In genomic region chr14:89357050-89357749, GRCm38 (mm10) we compare ENCODE assay signal across 19 mouse cellular contexts.
A peak's percentile ranks its signal among the peaks of the same experiment; 100 is the strongest.
DNase-seq lines count a peak whose midpoint lies in the region; ATAC-seq and TF ChIP-seq lines count a peak whose summit lies in the region.
"Had no signal": no experiment of that assay in that cellular context is flagged by ENCODE, and none has a peak within 500 bp of the region (broad histone marks: within the 10 kb centered on the region; RNA-seq: fewer than 3 reads in every experiment).

No protein-coding gene starts in this region.

- no peak for TF ChIP-seq CTCF in layer of hippocampus, adult 2 months (conservative IDR thresholded peaks at IDR 0.05)

- H3K27ac ChIP-seq in layer of hippocampus, adult 2 months, result no peak overlapping the region
- H3K27ac ChIP-seq in hindbrain, embryonic 15.5 days (replicated peaks), result peak overlapping the region; percentile 25; the same call in 1 of the 2 replicates
- H3K27ac ChIP-seq in neural tube, embryonic 15.5 days (replicated peaks), result 0 out of 2 replicates have a peak overlapping the region, but pooled peaks have one; percentile 8
- H3K27ac ChIP-seq: heart, embryonic 10.5 days; left cerebral cortex, adult 2 months; limb, embryonic 15.5 days had no signal

- H3K4me3 ChIP-seq in layer of hippocampus, adult 2 months, result no peak overlapping the region
- H3K4me3 ChIP-seq in hindbrain, embryonic 15.5 days, result no peak overlapping the region
- no peak overlapping the region for H3K4me3 ChIP-seq in neural tube, embryonic 15.5 days (replicated peaks)
- H3K4me3 ChIP-seq: heart, embryonic 10.5 days; left cerebral cortex, adult 2 months; limb, embryonic 15.5 days had no signal

- H3K27me3 ChIP-seq in hindbrain, embryonic 15.5 days, result no peaks in the 10 kb centered on the region
- no peaks in the 10 kb centered on the region for H3K27me3 ChIP-seq in neural tube, embryonic 15.5 days (replicated peaks)
- H3K27me3 ChIP-seq: limb, embryonic 15.5 days had no signal

- peak; percentile 38; the same call in 1 of the 2 replicates for ATAC-seq in hindbrain, embryonic 15.5 days (ENCODE audit: low FRiP score, low read depth)
- ATAC-seq in neural tube, embryonic 15.5 days (ENCODE audit: low FRiP score), result no peak
- no peak for ATAC-seq in erythroid progenitor cell, adult 5-6 weeks (replicated peaks; ENCODE audit: low FRiP score, poor library complexity, severe bottlenecking)
- ATAC-seq: activated CD4-positive, CD25-positive, alpha-beta regulatory T cell, adult 4 months; CD4-positive, CD25-positive, alpha-beta regulatory T cell, adult 4 months had no signal

- H3K4me1 ChIP-seq in hindbrain, embryonic 15.5 days (replicated peaks), result no peaks in the 10 kb centered on the region
- peaks cover 4% of the 10 kb centered on the region; the same call in 1 of the 2 replicates for H3K4me1 ChIP-seq in neural tube, embryonic 15.5 days
- H3K4me1 ChIP-seq: heart, embryonic 10.5 days; limb, embryonic 15.5 days had no signal

- H3K9me3 ChIP-seq in hindbrain, embryonic 15.5 days, result no peaks in the 10 kb centered on the region
- H3K9me3 ChIP-seq in neural tube, embryonic 15.5 days (replicated peaks), result no peaks in the 10 kb centered on the region
- H3K9me3 ChIP-seq: heart, embryonic 10.5 days; limb, embryonic 15.5 days had no signal

- no peaks in the 10 kb centered on the region for H3K36me3 ChIP-seq in hindbrain, embryonic 15.5 days
- no peaks in the 10 kb centered on the region for H3K36me3 ChIP-seq in neural tube, embryonic 15.5 days
- H3K36me3 ChIP-seq: heart, embryonic 10.5 days; limb, embryonic 15.5 days had no signal

- H3K9ac ChIP-seq in hindbrain, embryonic 15.5 days, result no peak overlapping the region
- H3K9ac ChIP-seq in neural tube, embryonic 15.5 days (replicated peaks), result no peak overlapping the region
- H3K9ac ChIP-seq: limb, embryonic 15.5 days had no signal

- no peak overlapping the region for H3K4me2 ChIP-seq in hindbrain, embryonic 15.5 days
- no peak overlapping the region for H3K4me2 ChIP-seq in neural tube, embryonic 15.5 days
- H3K4me2 ChIP-seq: limb, embryonic 15.5 days had no signal

- DNase-seq in layer of hippocampus, adult 2 months (ENCODE audit: low spot score in 2 of 2), result peak; percentile 11 to 13
- DNase-seq in layer of hippocampus, adult 11-12 months (ENCODE audit: low spot score), result no peak
- DNase-seq in right cerebral cortex, postnatal 10 days (ENCODE audit: low spot score in 2 of 2), result peak; percentile 26
- no peak for DNase-seq in right cerebral cortex, postnatal 4 days
- no peak for DNase-seq in ovary, postnatal 36 days (ENCODE audit: low spot score)
- DNase-seq: cerebellum, adult 2 months; gastrocnemius, postnatal 10 days; heart, postnatal 4 days; kidney, adult 18-20 months; lung, adult 2 months; thymus, postnatal 36 days had no signal

- 42% methylated on average over 5 of the region's 5 CpGs for WGBS in hindbrain, embryonic 15.5 days
- WGBS in neural tube, embryonic 15.5 days, result 42% methylated on average over 5 of the region's 5 CpGs

Comparison
In these comparisons a context has a peak if more than half of its experiments do, and no peak if none do; other contexts are left out.
1. DNase-seq: peak in layer of hippocampus, adult 2 months (2 of 2) and right cerebral cortex, postnatal 10 days (2 of 2); none in layer of hippocampus, adult 11-12 months (single experiment), right cerebral cortex, postnatal 4 days (single experiment) and ovary, postnatal 36 days (single experiment).